Mouse (Mus musculus): ENCODE results near the gene Hist1h3i.

Gene Hist1h3i

GRCm38 (mm10) chr13:21734010-21734905 is 48.9 kb downstream of the Hist1h3i start:
- peak; percentile 30 to 60 for DNase-seq

DNA sequence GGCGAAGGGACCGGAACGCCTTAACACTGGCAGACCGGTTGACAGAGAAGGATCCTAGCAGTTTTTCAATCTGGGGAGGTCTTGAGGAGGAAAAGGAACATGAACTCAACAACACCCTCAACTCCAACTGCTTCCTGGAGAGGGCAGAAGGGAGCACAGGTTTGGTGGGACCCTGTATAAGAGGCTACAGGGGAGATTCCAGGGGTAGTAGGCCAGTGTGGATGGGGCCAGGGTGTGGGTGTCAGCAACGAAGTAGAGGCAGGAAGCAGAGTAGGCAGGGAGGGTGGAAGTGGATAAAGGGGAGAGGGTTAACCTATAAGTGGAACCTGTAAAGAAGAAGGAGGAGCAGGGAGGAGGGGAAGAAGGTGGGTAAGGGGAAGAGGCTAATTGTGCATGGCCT is 49.7 kb downstream of the Hist1h3i start:
- no peak for DNase-seq

All from spleen, adult 18-20 months (tissue).